Mouse (Mus musculus) E14TG2a.4 (cell line): Measurements from ENCODE around the gene Sh3gl3.
A peak's percentile ranks its signal among the peaks of the same experiment; 100 is the strongest.

Experiments used
- H3K27me3 ChIP-seq: 2 replicates; pipeline ENCODE4 v1.6.1; 2014; ENCODE audit warnings: low read length, control low read depth; ENCODE audit not compliant: insufficient read depth
- H3K36me3 ChIP-seq: 2 replicates; pipeline ENCODE4 v1.6.1; 2014; ENCODE audit warnings: low read length, control low read depth; ENCODE audit not compliant: insufficient read depth
- H3K4me1 ChIP-seq: replicated peaks from 2 replicates; pipeline ENCODE4 v1.6.1; 2014; ENCODE audit warnings: low read depth, low read length, control low read depth
- H3K4me3 ChIP-seq: replicated peaks from 2 replicates; pipeline ENCODE4 v1.5.1; 2014; ENCODE audit warnings: mild to moderate bottlenecking, low read length
- H3K9me3 ChIP-seq: 2 replicates; pipeline ENCODE4 v1.6.1; 2014; ENCODE audit warnings: low read length, control low read depth
- CTCF ChIP-seq: conservative IDR thresholded peaks from 2 replicates; pipeline ENCODE4 v1.5.1; 2014; ENCODE audit warnings: low read length
- NANOG ChIP-seq: IDR thresholded peaks from 2 replicates; pipeline ENCODE4 v1.6.1; 2014; ENCODE audit warnings: borderline replicate concordance, low read length, mixed read lengths
- POU5F1 ChIP-seq: IDR thresholded peaks from 2 replicates; pipeline ENCODE4 v1.6.1; 2014; ENCODE audit warnings: low read length, borderline replicate concordance

Gene Sh3gl3

DNA sequence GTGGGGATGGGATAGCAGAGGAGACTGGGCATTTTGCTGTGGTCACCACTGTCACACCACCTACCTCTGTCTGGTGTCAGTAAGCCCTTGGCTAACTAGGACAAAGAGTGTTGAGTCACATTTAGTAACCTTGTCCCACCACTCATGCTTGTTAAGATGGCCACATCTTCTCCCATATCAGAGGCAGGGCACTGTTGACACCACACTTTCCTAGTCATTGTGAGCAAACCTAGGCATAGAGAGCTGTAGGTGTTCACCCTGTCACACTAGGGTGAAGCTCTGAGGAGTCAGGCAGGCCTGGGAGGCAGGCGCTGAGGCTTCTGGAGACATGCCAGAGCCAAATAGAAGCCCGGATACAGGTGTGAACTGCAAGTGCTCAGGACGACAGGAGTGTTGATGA lies at the start of gene Sh3gl3:
Gene Sh3gl3 (plus strand): TSS at position 301 of the 400 bp plus-strand sequence.
- peaks cover 9% of the 10 kb centered on the region for H3K9me3 ChIP-seq
- TF ChIP-seq POU5F1 (no peak), CTCF (no peak), NANOG (no peak)

GRCm38 (mm10) chr7:82138196-82138595 lies 35.4 kb upstream of the Sh3gl3 start:
- Histone ChIP-seq H3K4me3 (no peak overlapping the region), H3K36me3 (no peaks in the 10 kb centered on the region), H3K27me3 (no peaks in the 10 kb centered on the region), H3K9me3 (peaks cover 25% of the 10 kb centered on the region), H3K4me1 (no peaks in the 10 kb centered on the region)
- TF ChIP-seq CTCF (no peak), NANOG (no peak)

More for the DNA sequence above, at the start of gene Sh3gl3:
- Histone ChIP-seq H3K27me3 (peaks cover 19% of the 10 kb centered on the region), H3K4me1 (peaks cover 15% of the 10 kb centered on the region), H3K4me3 (peak within 1 kb of the TSS; percentile 91), H3K36me3 (no peaks in the 10 kb centered on the region)

- no peak for TF ChIP-seq CTCF
- no peak for TF ChIP-seq NANOG
- no peak for TF ChIP-seq POU5F1
- Histone ChIP-seq H3K36me3 (no peaks in the 10 kb centered on the region), H3K4me1 (no peaks in the 10 kb centered on the region), H3K9me3 (no peaks in the 10 kb centered on the region), H3K27me3 (no peaks in the 10 kb centered on the region), H3K4me3 (no peak overlapping the region)
Measured at GRCm38 (mm10) chr7:82147151-82147550, 26.5 kb upstream of the Sh3gl3 start.

DNA sequence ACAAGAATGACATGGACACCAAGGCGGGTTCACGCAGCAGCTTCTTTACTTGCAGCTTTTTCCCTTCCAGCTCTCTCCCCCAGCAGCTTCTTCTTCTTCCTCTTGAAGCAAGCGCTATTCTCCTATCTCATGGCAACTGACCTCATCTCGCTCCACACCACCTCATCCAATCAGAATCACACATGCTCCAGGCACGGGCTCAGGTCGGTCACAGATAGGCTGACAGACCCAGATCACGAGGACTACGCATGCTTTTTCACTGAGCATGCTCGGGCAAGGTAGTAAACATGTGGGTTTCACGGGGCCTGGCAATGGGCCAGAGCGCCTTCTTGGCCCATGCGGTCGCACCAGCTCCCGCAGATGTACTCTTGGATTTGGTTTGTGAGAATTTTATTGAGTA lies 9.0 kb upstream of the Sh3gl3 start:
- no peaks in the 10 kb centered on the region for H3K27me3 ChIP-seq
- peaks cover 47% of the 10 kb centered on the region for H3K9me3 ChIP-seq
- H3K36me3 ChIP-seq: no peaks in the 10 kb centered on the region
- H3K4me1 ChIP-seq: no peaks in the 10 kb centered on the region
- no peak for TF ChIP-seq CTCF
- TF ChIP-seq NANOG: no peak
- no peak for TF ChIP-seq POU5F1
- no peak overlapping the region for H3K4me3 ChIP-seq

DNA sequence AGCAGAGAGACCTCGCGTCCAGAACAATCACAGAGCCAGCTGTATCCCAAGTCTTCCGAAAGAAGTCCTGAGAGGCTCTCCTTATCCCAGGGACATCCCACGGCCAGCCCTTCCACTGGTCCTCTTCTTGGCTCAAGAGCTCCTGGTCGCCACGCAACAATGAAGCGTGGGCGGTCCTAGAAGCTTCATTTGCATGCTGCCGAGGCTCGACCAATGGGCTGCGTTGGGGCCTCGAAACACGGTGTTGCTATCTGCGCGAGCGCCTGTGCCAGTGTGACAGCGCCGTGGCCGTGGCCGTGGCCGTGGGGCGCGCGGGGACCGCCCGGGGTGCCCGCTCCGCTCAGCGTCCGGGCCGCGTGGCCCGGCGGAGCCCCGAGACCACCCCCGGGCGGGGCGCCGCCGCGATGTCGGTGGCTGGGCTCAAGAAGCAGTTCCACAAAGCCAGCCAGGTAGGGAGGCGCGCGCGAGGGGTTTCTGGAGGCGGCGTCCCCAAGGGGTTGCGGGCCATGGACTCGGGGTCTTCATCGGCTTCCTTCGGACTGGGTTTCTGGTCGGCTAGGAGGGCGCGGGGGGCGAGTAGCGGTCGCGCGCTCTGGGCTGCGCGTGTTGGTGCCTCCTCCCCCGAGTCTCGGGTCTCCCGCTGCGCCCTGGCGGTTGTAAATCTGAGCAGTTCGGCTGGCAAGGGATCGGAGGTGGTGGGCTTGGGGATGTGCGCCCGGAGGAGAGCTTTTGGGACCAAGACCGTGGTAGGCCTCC lies 1.1 kb downstream of the Sh3gl3 start:
- no peak for TF ChIP-seq CTCF
- TF ChIP-seq POU5F1: no peak
- no peak for TF ChIP-seq NANOG
- H3K4me1 ChIP-seq: peaks cover 15% of the 10 kb centered on the region
- H3K36me3 ChIP-seq: no peaks in the 10 kb centered on the region
- peak overlapping the region; percentile 91 for H3K4me3 ChIP-seq
- H3K9me3 ChIP-seq: peaks cover 9% of the 10 kb centered on the region
- H3K27me3 ChIP-seq: peaks cover 19% of the 10 kb centered on the region

DNA sequence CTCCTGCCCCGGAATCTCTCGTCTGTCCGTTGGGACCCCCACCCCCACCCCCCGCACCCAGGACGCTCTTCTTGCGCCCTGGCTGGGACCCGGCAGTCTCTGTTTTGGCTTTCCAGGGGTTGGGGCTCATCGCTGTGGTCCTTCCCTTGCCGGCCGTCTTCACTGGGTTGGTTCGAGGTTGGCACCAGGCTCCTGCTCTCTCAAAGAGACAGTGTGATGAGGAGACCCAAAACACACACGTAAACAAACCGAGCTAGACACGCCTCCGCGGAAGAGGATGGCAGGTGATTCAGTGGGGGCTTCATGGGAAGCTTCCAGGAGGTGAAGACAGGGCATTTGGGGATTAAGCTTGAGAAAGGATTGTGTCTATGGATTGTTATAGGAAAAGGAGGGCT lies 1.7 kb downstream of the Sh3gl3 start:
- peaks cover 15% of the 10 kb centered on the region for H3K4me1 ChIP-seq
- TF ChIP-seq POU5F1 (no peak), CTCF (no peak), NANOG (no peak)

GRCm38 (mm10) chr7:82176192-82176591 lies 2.6 kb downstream of the Sh3gl3 start:
- peak; percentile 45 for TF ChIP-seq CTCF
- TF ChIP-seq NANOG: no peak
- TF ChIP-seq POU5F1: no peak
- Histone ChIP-seq H3K9me3 (peaks cover 6% of the 10 kb centered on the region), H3K4me1 (peaks cover 15% of the 10 kb centered on the region), H3K36me3 (no peaks in the 10 kb centered on the region), H3K4me3 (no peak overlapping the region), H3K27me3 (peaks cover 19% of the 10 kb centered on the region)

More for the DNA sequence above, 1.7 kb downstream of the Sh3gl3 start:
- peaks cover 19% of the 10 kb centered on the region for H3K27me3 ChIP-seq
- no peaks in the 10 kb centered on the region for H3K36me3 ChIP-seq
- H3K9me3 ChIP-seq: peaks cover 9% of the 10 kb centered on the region
- peak overlapping the region; percentile 91 for H3K4me3 ChIP-seq

DNA sequence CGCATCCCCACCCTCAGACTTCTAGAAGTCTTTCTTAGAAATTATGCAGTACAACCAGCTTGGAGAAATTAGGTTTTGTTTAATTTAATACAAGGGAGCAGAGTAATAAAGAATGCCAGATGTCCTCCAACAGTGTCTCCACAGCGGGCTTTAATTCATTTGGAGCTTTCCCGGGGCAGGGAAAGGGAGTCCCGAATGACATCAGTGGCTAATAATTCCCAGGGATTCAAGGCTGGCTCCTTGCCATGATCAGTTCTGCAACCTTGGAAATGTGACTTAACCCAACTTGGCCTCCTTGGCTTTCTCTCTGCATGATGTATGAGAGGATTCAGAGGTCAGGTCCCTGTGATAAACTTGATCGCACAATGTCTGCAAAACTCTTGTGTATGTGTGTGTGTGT lies 3.7 kb downstream of the Sh3gl3 start:
- peaks cover 15% of the 10 kb centered on the region for H3K4me1 ChIP-seq
- H3K4me3 ChIP-seq: no peak overlapping the region
- TF ChIP-seq POU5F1 (no peak), NANOG (no peak), CTCF (no peak)
- H3K27me3 ChIP-seq: peaks cover 19% of the 10 kb centered on the region
- H3K9me3 ChIP-seq: no peaks in the 10 kb centered on the region
- no peaks in the 10 kb centered on the region for H3K36me3 ChIP-seq
